Mouse (Mus musculus) hindbrain, embryonic 14.5 days (tissue): ENCODE measurements at regions not wholly inside any gene's neighbourhood (a gene's known extent, or its start where the extent isn't known, plus 50 kb on each side); places are given as distances from the start of the nearest gene placed in this dataset.

Source experiments
- ATAC-seq: fragments of 200-750 bp; cut with Nextera tagmentation; 2 replicates; pipeline ENCODE4 v1.8.0; 2017; ENCODE audit warnings: moderate number of reproducible peaks, mild to moderate bottlenecking, moderate TSS enrichment, moderate library complexity; ENCODE audit not compliant: low FRiP score
- DNase-seq: peaks from one replicate; pipeline ENCODE4 v3.0.0-alpha.2; 2015; ENCODE audit warnings: low spot score
- H3K27ac ChIP-seq: fragments of 300-500 bp; sonication (generic); 2 replicates; pipeline ENCODE4 v1.5.1; 2014; ENCODE audit warnings: mild to moderate bottlenecking, moderate library complexity
- H3K27me3 ChIP-seq: fragments of 300-500 bp; sonication (generic); 2 replicates; pipeline ENCODE4 v1.6.1; 2014; ENCODE audit warnings: mild to moderate bottlenecking, low read length, mixed read lengths; ENCODE audit not compliant: control insufficient read depth, insufficient read depth
- H3K36me3 ChIP-seq: fragments of 300-500 bp; sonication (generic); replicated peaks from 2 replicates; pipeline ENCODE4 v1.6.1; 2014; ENCODE audit not compliant: control insufficient read depth, insufficient read depth
- H3K4me1 ChIP-seq: fragments of 300-500 bp; sonication (generic); replicated peaks from 2 replicates; pipeline ENCODE4 v1.6.1; 2014; ENCODE audit warnings: antibody characterized with exemption, low read length, mixed read lengths; ENCODE audit not compliant: control insufficient read depth, insufficient read depth
- H3K4me2 ChIP-seq: fragments of 300-500 bp; sonication (generic); replicated peaks from 2 replicates; pipeline ENCODE4 v1.6.1; 2014; ENCODE audit warnings: mild to moderate bottlenecking, moderate library complexity
- H3K4me3 ChIP-seq: fragments of 300-500 bp; sonication (generic); replicated peaks from 2 replicates; pipeline ENCODE4 v1.5.1; 2014; ENCODE audit warnings: mild to moderate bottlenecking, low read length
- H3K9ac ChIP-seq: fragments of 300-500 bp; sonication (generic); 2 replicates; pipeline ENCODE4 v1.6.1; 2014
- H3K9me3 ChIP-seq: fragments of 300-500 bp; sonication (generic); 2 replicates; pipeline ENCODE4 v1.6.1; 2016; ENCODE audit warnings: low read length; ENCODE audit not compliant: control insufficient read depth
- WGBS: fragments of 180-500 bp; shearing (Covaris S2); extraction: QIAGEN DNeasy Blood & Tissue Kit; methylation state at CpG from one replicate; pipeline ENCODE4 v1.1.7; 2014; 5-methylcytosine and 5-hydroxymethylcytosine counted together

GRCm38 (mm10) chr14:55339036-55339614, 117.3 kb downstream of the Dhrs2 start:
- no peaks in the 10 kb centered on the region for H3K9me3 ChIP-seq
- H3K9ac ChIP-seq, result no peak overlapping the region
- H3K27me3 ChIP-seq, result no peaks in the 10 kb centered on the region
- no peak overlapping the region for H3K27ac ChIP-seq
- H3K36me3 ChIP-seq, result no peaks in the 10 kb centered on the region
- DNase-seq, result no peak
- ATAC-seq, result no peak
- 53% methylated on average over 9 of the region's 9 CpGs for WGBS
- no peaks in the 10 kb centered on the region for H3K4me1 ChIP-seq
- no peak overlapping the region for H3K4me2 ChIP-seq
- no peak overlapping the region for H3K4me3 ChIP-seq

- Histone ChIP-seq H3K36me3 (no peaks in the 10 kb centered on the region), H3K9ac (no peak overlapping the region), H3K27me3 (no peaks in the 10 kb centered on the region), H3K4me3 (no peak overlapping the region), H3K4me2 (no peak overlapping the region), H3K27ac (no peak overlapping the region), H3K9me3 (no peaks in the 10 kb centered on the region), H3K4me1 (no peaks in the 10 kb centered on the region)
- DNase-seq (no peak), ATAC-seq (no peak)
- WGBS, result 69% methylated on average over 1 of the region's 1 CpGs
Measured at GRCm38 (mm10) chr14:55343341-55343740, 121.5 kb downstream of the Dhrs2 start.

DNA sequence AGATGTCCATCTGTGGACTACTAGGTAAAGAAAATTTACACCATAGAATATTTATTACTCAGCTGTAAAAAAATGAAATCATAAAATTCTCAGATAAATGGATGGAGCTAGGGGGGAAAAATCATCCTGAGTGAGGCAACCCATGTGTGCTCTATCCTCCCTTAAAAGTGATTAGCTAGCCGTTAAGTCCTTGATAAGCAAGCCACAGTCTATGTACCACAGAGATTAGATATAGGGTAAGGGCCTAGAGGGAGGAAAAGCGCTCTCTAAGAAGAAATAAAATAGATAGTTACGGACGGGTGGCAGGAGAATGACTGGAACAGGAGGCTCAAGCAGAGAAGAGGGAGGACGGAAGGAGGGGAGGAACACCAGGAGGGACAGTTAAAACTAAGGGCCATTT, 122.1 kb downstream of the Dhrs2 start:
- DNase-seq (no peak), ATAC-seq (no peak)
- no peaks in the 10 kb centered on the region for H3K4me1 ChIP-seq
- 90% methylated on average over 5 of the region's 5 CpGs for WGBS
- H3K9me3 ChIP-seq, result no peaks in the 10 kb centered on the region
- H3K27me3 ChIP-seq, result no peaks in the 10 kb centered on the region
- no peak overlapping the region for H3K27ac ChIP-seq
- H3K9ac ChIP-seq, result no peak overlapping the region
- no peak overlapping the region for H3K4me2 ChIP-seq
- H3K36me3 ChIP-seq, result no peaks in the 10 kb centered on the region
- no peak overlapping the region for H3K4me3 ChIP-seq

GRCm38 (mm10) chr14:55345091-55345490, 123.3 kb downstream of the Dhrs2 start:
- Histone ChIP-seq H3K4me3 (no peak overlapping the region), H3K27ac (no peak overlapping the region), H3K27me3 (no peaks in the 10 kb centered on the region), H3K4me1 (no peaks in the 10 kb centered on the region), H3K4me2 (no peak overlapping the region), H3K9me3 (no peaks in the 10 kb centered on the region), H3K36me3 (no peaks in the 10 kb centered on the region), H3K9ac (no peak overlapping the region)
- 83% methylated on average over 5 of the region's 5 CpGs for WGBS
- no peak for DNase-seq
- no peak for ATAC-seq

DNA sequence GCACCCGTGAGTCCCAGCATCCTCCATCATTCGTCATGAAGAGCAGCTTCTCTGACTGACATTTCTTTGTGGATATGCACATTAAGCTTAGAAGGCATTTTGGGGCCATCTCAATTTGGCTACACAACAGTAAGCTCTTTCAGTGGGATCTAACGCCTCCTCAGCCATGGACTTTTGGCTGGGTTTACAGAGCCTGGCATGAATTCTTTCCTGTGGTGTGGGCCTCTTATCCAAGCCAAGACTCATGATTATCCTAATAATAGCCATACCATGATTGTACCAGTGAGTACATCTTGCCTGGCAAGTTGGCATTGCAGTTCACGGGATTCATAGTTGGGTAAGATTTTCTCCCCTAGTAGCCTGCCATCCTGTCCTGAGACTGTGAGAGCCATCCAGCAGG, 126.3 kb downstream of the Dhrs2 start:
- Histone ChIP-seq H3K4me3 (no peak overlapping the region), H3K4me2 (no peak overlapping the region), H3K9me3 (no peaks in the 10 kb centered on the region), H3K36me3 (no peaks in the 10 kb centered on the region), H3K4me1 (no peaks in the 10 kb centered on the region), H3K27me3 (no peaks in the 10 kb centered on the region), H3K9ac (no peak overlapping the region), H3K27ac (no peak overlapping the region)
- ATAC-seq (no peak), DNase-seq (no peak)
- WGBS, result 76% methylated on average over 4 of the region's 4 CpGs

DNA sequence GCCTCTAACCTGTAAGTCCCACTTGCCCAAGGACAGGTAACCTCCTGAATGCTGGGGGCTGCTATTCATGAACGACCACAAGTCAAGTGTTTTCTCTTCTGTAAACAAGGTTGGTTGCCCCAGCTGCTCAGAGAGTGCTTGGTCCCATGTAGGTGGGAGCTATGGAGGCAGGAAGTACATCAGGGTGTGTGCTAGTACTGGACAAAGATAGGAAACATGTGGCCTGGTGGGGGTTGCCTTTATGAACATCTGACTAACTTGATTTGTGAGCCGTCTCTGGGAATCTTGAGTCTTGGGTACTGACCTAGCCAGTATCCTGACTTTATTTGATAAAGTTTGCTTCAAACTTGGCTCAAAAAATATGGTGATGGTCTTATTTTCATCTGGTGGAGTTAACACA, 121.3 kb upstream of the Dhrs4 start:
- Histone ChIP-seq H3K27ac (no peak overlapping the region), H3K9me3 (no peaks in the 10 kb centered on the region), H3K36me3 (no peaks in the 10 kb centered on the region), H3K27me3 (no peaks in the 10 kb centered on the region), H3K4me3 (no peak overlapping the region), H3K4me2 (no peak overlapping the region), H3K4me1 (no peaks in the 10 kb centered on the region), H3K9ac (no peak overlapping the region)
- ATAC-seq, result no peak
- WGBS, result 88% methylated on average over 2 of the region's 2 CpGs
- no peak for DNase-seq

DNA sequence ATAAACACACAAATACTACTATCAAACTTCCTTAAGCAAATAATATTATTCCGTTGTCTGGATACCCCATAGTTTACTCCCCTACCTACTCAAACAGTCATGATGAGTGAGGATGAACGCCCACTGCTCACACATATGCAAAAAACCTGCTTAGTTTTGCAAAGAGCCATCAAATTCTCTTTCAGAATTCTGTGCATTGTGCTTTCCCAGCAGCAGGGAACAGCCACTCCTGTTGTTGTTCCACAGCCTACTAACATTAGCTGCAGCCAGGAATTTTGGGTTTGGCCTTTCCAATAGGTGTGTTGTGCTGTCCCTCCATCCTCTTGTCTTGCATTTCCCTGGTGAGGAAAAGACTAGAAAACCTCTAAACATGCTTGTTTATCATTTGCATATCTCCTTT, 120.1 kb upstream of the Dhrs4 start:
- Histone ChIP-seq H3K9ac (no peak overlapping the region), H3K4me3 (no peak overlapping the region), H3K4me2 (no peak overlapping the region), H3K27me3 (no peaks in the 10 kb centered on the region), H3K27ac (no peak overlapping the region), H3K4me1 (no peaks in the 10 kb centered on the region), H3K36me3 (no peaks in the 10 kb centered on the region), H3K9me3 (no peaks in the 10 kb centered on the region)
- no peak for DNase-seq
- ATAC-seq, result no peak
- whole genome bisulfite sequencing, result 59% methylated on average over 2 of the region's 2 CpGs

GRCm38 (mm10) chr14:55362316-55362715, 116.2 kb upstream of the Dhrs4 start:
- no peak for DNase-seq
- H3K4me2 ChIP-seq, result no peak overlapping the region
- no peaks in the 10 kb centered on the region for H3K9me3 ChIP-seq
- 76% methylated on average over 4 of the region's 4 CpGs for WGBS
- H3K4me1 ChIP-seq, result no peaks in the 10 kb centered on the region
- ATAC-seq, result no peak
- H3K4me3 ChIP-seq, result no peak overlapping the region
- no peaks in the 10 kb centered on the region for H3K36me3 ChIP-seq
- H3K27ac ChIP-seq, result no peak overlapping the region
- no peak overlapping the region for H3K9ac ChIP-seq
- no peaks in the 10 kb centered on the region for H3K27me3 ChIP-seq

GRCm38 (mm10) chr14:55362757-55363156, 115.8 kb upstream of the Dhrs4 start:
- no peak overlapping the region for H3K9ac ChIP-seq
- H3K9me3 ChIP-seq, result no peaks in the 10 kb centered on the region
- no peak overlapping the region for H3K4me2 ChIP-seq
- DNase-seq, result no peak
- 67% methylated on average over 7 of the region's 7 CpGs for WGBS
- H3K4me1 ChIP-seq, result no peaks in the 10 kb centered on the region
- H3K27me3 ChIP-seq, result no peaks in the 10 kb centered on the region
- H3K27ac ChIP-seq, result no peak overlapping the region
- no peaks in the 10 kb centered on the region for H3K36me3 ChIP-seq
- no peak overlapping the region for H3K4me3 ChIP-seq
- no peak for ATAC-seq

DNA sequence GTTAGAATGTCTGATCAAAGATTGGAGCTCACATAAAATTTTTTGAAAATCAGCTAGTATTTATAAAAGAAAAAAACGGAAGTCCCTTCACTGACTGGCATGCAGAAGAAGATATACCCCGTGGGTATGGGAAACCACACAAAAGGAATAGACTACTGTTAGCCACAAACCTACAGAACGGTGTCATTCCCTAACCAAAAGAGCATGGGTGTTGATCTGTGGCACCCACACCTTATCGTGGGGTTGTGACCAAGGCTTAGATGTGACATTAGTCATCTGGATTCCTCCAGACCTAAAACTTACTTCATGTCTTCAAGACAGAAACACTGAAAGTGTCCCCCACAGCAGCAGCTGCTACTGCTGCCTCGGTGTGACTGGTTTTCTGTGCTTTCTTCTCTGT, 108.2 kb upstream of the Dhrs4 start:
- WGBS, result 92% methylated on average over 5 of the region's 5 CpGs

More for the DNA sequence above, 108.2 kb upstream of the Dhrs4 start:
- Histone ChIP-seq H3K36me3 (no peaks in the 10 kb centered on the region), H3K4me1 (no peaks in the 10 kb centered on the region), H3K4me3 (no peak overlapping the region), H3K27ac (no peak overlapping the region), H3K9me3 (no peaks in the 10 kb centered on the region), H3K27me3 (no peaks in the 10 kb centered on the region), H3K4me2 (no peak overlapping the region), H3K9ac (no peak overlapping the region)
- DNase-seq, result no peak
- ATAC-seq, result no peak
